ENCODE assay signal across 12 mouse cellular contexts in the genomic region with DNA sequence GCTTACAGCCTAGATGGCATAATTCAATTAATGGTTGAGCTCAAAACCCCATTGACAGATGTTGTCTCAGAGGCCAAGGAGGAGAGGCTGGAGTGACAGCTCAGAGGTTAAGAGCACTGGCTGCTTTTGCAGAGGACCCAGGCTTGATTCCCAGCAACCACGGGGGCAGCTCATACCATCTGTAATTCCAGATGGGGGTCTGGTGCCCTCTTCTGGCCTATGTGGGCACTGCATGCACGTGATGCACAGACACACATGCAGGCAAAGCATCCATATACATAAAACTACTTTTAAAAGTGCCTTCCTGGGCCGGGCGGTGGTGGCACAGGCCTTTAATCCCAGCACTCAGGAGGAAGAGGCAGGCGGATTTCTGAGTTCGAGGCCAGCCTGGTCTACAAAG. TPM values are rescaled to one million over a fixed set of nuclear protein-coding genes. Genes with fewer than 3 reads are reported as not detected.
DNase-seq lines count a peak whose midpoint lies in the region; ATAC-seq and TF ChIP-seq lines count a peak whose summit lies in the region.
"Had no signal": no experiment of that assay in that cellular context is flagged by ENCODE, and none has a peak within 500 bp of the region (broad histone marks: within the 10 kb centered on the region; RNA-seq: fewer than 3 reads in every experiment).

No protein-coding gene starts in this region.

- no peak for ATAC-seq in liver, postnatal 0 days

- TF ChIP-seq RAD21 in MEL (IDR thresholded peaks at IDR 0.05; ENCODE audit: low read depth, low read length), result no peak; the same call in 1 of the 2 replicates

- DNase-seq in left cerebral cortex, adult 2 months (ENCODE audit: extremely low spot score in 1 of 2, low spot score in 2 of 2), result no peak
- DNase-seq in left cerebral cortex, postnatal 10 days (ENCODE audit: extremely low spot score in 1 of 2, low spot score in 2 of 2), result no peak
- DNase-seq in B cell, adult 2 months, result peak; percentile 56 to 61
- DNase-seq in MEL (ENCODE audit: low read depth, low spot score), result peak; percentile 56
- peak; percentile 55 for DNase-seq in liver, postnatal 0 days
- no peak for DNase-seq in right cerebral cortex, adult 2 months (ENCODE audit: low spot score in 2 of 2)
- no peak for DNase-seq in heart, adult 9 months (ENCODE audit: low spot score in 2 of 2)
- no peak for DNase-seq in kidney, adult 18-20 months
- DNase-seq: lung, postnatal 10 days had no signal

- TF ChIP-seq POLR2A in MEL (IDR thresholded peaks at IDR 0.05; ENCODE audit: control insufficient read depth in 1 of 2, insufficient read depth in 1 of 2, low read depth in 1 of 2, low read length in 2 of 2, poor library complexity in 1 of 2), result no peak

- no peak overlapping the region for H3K27ac ChIP-seq in left cerebral cortex, adult 2 months
- no peak overlapping the region for H3K27ac ChIP-seq in MEL (ENCODE audit: control insufficient read depth, low read depth, low read length)
- H3K27ac ChIP-seq in liver, postnatal 0 days (ENCODE audit: low read depth), result no peak overlapping the region

- H3K27me3 ChIP-seq in MEL (ENCODE audit: control insufficient read depth in 1 of 2, insufficient read depth in 2 of 2, low read length in 2 of 2), result no peaks in the 10 kb centered on the region
- H3K27me3 ChIP-seq in liver, postnatal 0 days (ENCODE audit: insufficient read depth, low read length), result no peaks in the 10 kb centered on the region
- H3K27me3 ChIP-seq: heart, embryonic 12.5 days had no signal

- H3K36me3 ChIP-seq in MEL (ENCODE audit: control insufficient read depth in 1 of 2, insufficient read depth in 2 of 2, low read length in 2 of 2), result no peaks in the 10 kb centered on the region
- H3K36me3 ChIP-seq in liver, postnatal 0 days (replicated peaks; ENCODE audit: insufficient read depth, low read length), result no peaks in the 10 kb centered on the region
- H3K36me3 ChIP-seq: heart, embryonic 12.5 days had no signal

- no peak overlapping the region for H3K9ac ChIP-seq in MEL (ENCODE audit: control insufficient read depth, low read depth, low read length, poor library complexity, severe bottlenecking)
- H3K9ac ChIP-seq in liver, postnatal 0 days (replicated peaks), result no peak overlapping the region
- H3K9ac ChIP-seq: heart, embryonic 12.5 days had no signal

- no peak overlapping the region for H3K4me2 ChIP-seq in liver, postnatal 0 days (ENCODE audit: low read depth, low read length)
- H3K4me2 ChIP-seq: heart, embryonic 12.5 days had no signal

- no peaks in the 10 kb centered on the region for H3K9me3 ChIP-seq in MEL (replicated peaks; ENCODE audit: insufficient read depth, low read length)
- peaks cover 2% of the 10 kb centered on the region; the same call in 1 of the 2 replicates for H3K9me3 ChIP-seq in liver, postnatal 0 days (ENCODE audit: low read length)

- WGBS in liver, postnatal 0 days (ENCODE audit: insufficient replicate concordance), result 88% methylated on average over 6 of the region's 6 CpGs

- H3K4me3 ChIP-seq in left cerebral cortex, adult 2 months, result no peak overlapping the region
- H3K4me3 ChIP-seq in MEL (ENCODE audit: control insufficient read depth in 1 of 2, insufficient read depth in 1 of 2, low read depth in 2 of 2, low read length in 2 of 2), result no peak overlapping the region
- H3K4me3 ChIP-seq in liver, postnatal 0 days (ENCODE audit: low read depth, low read length), result no peak overlapping the region
- H3K4me3 ChIP-seq: erythroblast, embryonic 14.5 days; heart, embryonic 12.5 days had no signal

- TF ChIP-seq CTCF in left cerebral cortex, adult 2 months (IDR thresholded peaks at IDR 0.05), result peak; percentile 25
- peak; percentile 49 to 72 (median 61) for TF ChIP-seq CTCF in MEL (IDR thresholded peaks at IDR 0.05 in 2 of 3, conservative IDR thresholded peaks at IDR 0.05 in 1 of 3; ENCODE audit: control insufficient read depth in 1 of 3, insufficient read depth in 1 of 3, low read depth in 2 of 3, low read length in 3 of 3, poor library complexity in 1 of 3, severe bottlenecking in 1 of 3)
- peak; percentile 61 for TF ChIP-seq CTCF in liver, postnatal 0 days (IDR thresholded peaks at IDR 0.05; ENCODE audit: low read depth)

- no peak for TF ChIP-seq EP300 in MEL (IDR thresholded peaks at IDR 0.05; ENCODE audit: low read depth in 1 of 2, low read length in 2 of 2)
- no peak for TF ChIP-seq EP300 in liver, postnatal 0 days (IDR thresholded peaks at IDR 0.05; ENCODE audit: low read depth)

- intact Hi-C loops in left cerebral cortex, adult 2 months (cut with DNase I), result no loop called here
- intact Hi-C loops in left cerebral cortex, postnatal 10 days (cut with DNase I), result no loop called here

- no peaks in the 10 kb centered on the region for H3K4me1 ChIP-seq in MEL (ENCODE audit: control insufficient read depth in 1 of 2, insufficient read depth in 2 of 2, low read length in 2 of 2)
- H3K4me1 ChIP-seq in liver, postnatal 0 days (ENCODE audit: insufficient read depth), result no peaks in the 10 kb centered on the region
- H3K4me1 ChIP-seq: heart, embryonic 12.5 days had no signal

- H3K79me2 ChIP-seq in MEL (ENCODE audit: control insufficient read depth, insufficient read depth, low read length, poor library complexity), result no peaks in the 10 kb centered on the region

TF ChIP-seq in MEL, 35 proteins besides CTCF, POLR2A, EP300 and RAD21:
- TF ChIP-seq TCF12 (IDR thresholded peaks at IDR 0.05; ENCODE audit: low read depth, low read length) (no peak), SMC3 (IDR thresholded peaks at IDR 0.05; ENCODE audit: low read depth, low read length) (peak; percentile 27; the same call in 1 of the 2 replicates), BHLHE40 (IDR thresholded peaks at IDR 0.05; ENCODE audit: borderline replicate concordance, low read depth, low read length) (peak; percentile 24; the same call in 1 of the 2 replicates), MEF2A (IDR thresholded peaks at IDR 0.05; ENCODE audit: extremely low read depth, insufficient replicate concordance, low read depth, low read length, poor library complexity, severe bottlenecking) (no peak)

RNA-seq across cellular contexts. Expression of a gene that starts 15.5 kb away (rescaled TPM):
- 1 to 10 TPM in 1 of 2 experiments, under 1 TPM in 1; 0.86 to 1.4 TPM for total RNA-seq in left cerebral cortex, adult 2 months (2021)
- 1 to 10 TPM in 1 of 2 experiments, under 1 TPM in 1; 0.97 to 1.4 TPM for total RNA-seq in left cerebral cortex, postnatal 10 days (2021)
- total RNA-seq in MEL (2012; rRNA removed), result 0.35 and 0.75 TPM in 2 replicates
- polyA plus RNA-seq in MEL (2012; ENCODE audit: insufficient read depth in 1 of 2, insufficient read length in 2 of 2, low read depth in 1 of 2, low replicate concordance in 2 of 2, missing spikeins in 1 of 2), result under 1 TPM in 1 of 2 experiments, not detected in 1; 0.54 TPM
- polyA plus RNA-seq in liver, postnatal 0 days (2015; fragmentation: Nextera tagmentation; extraction: Ambion mirVana), result 0.66 and 7.2 TPM in 2 replicates
- polyA plus RNA-seq: erythroblast, embryonic 14.5 days had no signal

RNA-seq across cellular contexts. Expression of a gene that starts 24.4 kb away (rescaled TPM):
- 1 to 10 TPM in 1 of 2 experiments, under 1 TPM in 1; 0.66 to 1.1 TPM for total RNA-seq in left cerebral cortex, adult 2 months (2021)
- total RNA-seq in left cerebral cortex, postnatal 10 days (2021), result 1 to 10 TPM in 1 of 2 experiments, under 1 TPM in 1; 0.24 to 1.2 TPM
- total RNA-seq in MEL (2012; rRNA removed), result 1.4 and 1.6 TPM in 2 replicates
- polyA plus RNA-seq in MEL (2012; ENCODE audit: insufficient read depth in 1 of 2, insufficient read length in 2 of 2, low read depth in 1 of 2, low replicate concordance in 2 of 2, missing spikeins in 1 of 2), result 1 to 10 TPM in 1 of 2 experiments, not detected in 1; 4.7 TPM
- polyA plus RNA-seq in liver, postnatal 0 days (2015; fragmentation: Nextera tagmentation; extraction: Ambion mirVana), result 0.13 and 0.18 TPM in 2 replicates
- polyA plus RNA-seq: erythroblast, embryonic 14.5 days; large intestine, adult 2 months had no signal

RNA-seq across cellular contexts. Expression of a gene that starts 41.8 kb away (rescaled TPM):
- 100 to 1,000 TPM; 176 to 195 TPM for total RNA-seq in left cerebral cortex, adult 2 months (2021)
- 100 to 1,000 TPM; 170 to 190 TPM for total RNA-seq in left cerebral cortex, postnatal 10 days (2021)
- 305 and 329 TPM in 2 replicates for total RNA-seq in MEL (2012; rRNA removed)
- polyA plus RNA-seq in MEL (2012; ENCODE audit: insufficient read depth in 1 of 2, insufficient read length in 2 of 2, low read depth in 1 of 2, low replicate concordance in 2 of 2, missing spikeins in 1 of 2), result 100 to 1,000 TPM in 1 of 2 experiments, not detected in 1; 420 TPM
- polyA plus RNA-seq in liver, postnatal 0 days (2015; fragmentation: Nextera tagmentation; extraction: Ambion mirVana), result 97.7 and 97.9 TPM in 2 replicates

Comparison
In these comparisons a context has a peak if more than half of its experiments do, and no peak if none do; other contexts are left out.
1. DNase-seq: peak in B cell, adult 2 months (2 of 2), MEL (single experiment) and liver, postnatal 0 days (single experiment); none in left cerebral cortex, adult 2 months (0 of 2), left cerebral cortex, postnatal 10 days (0 of 2), right cerebral cortex, adult 2 months (0 of 2), heart, adult 9 months (0 of 2) and kidney, adult 18-20 months (single experiment).
2. Peak in every context shown above with its lines, with median percentiles within 50 percentile points of each other: CTCF ChIP-seq.